Mouse (Mus musculus): ENCODE results near the gene Serpine3.
"Not testable (repeated sequence)": the region's sequence is repeated elsewhere in the genome, so short reads cannot be mapped to it uniquely, and the experiment has no call there.

The Serpine3 gene

GRCm38 (mm10) chr14:62663367-62663766, at the start of gene Serpine3:
TSS of gene Serpine3 (plus strand) at chr14:62663667.
- DNase-seq = no peak

DNA sequence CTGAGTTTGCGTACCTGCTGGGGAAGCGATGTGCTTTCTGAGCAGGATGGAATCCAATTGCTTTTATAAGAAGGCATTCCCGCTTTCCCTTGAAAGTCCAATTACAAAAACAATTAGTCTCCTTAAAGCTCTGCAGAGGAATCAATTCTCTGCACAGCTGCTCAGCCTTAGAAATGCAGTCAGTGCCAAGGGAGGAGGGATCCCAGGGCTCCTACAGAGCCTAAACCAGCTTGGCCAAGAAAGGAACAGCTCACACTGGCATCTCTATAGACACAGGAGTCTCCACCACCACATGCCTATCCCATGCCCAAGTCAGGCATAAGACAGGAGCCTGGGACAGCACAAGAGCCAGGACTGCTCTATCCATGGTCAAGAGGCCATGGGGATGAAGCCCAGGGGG, 41.1 kb upstream of the Serpine3 start:
- DNase-seq = no peak

DNA sequence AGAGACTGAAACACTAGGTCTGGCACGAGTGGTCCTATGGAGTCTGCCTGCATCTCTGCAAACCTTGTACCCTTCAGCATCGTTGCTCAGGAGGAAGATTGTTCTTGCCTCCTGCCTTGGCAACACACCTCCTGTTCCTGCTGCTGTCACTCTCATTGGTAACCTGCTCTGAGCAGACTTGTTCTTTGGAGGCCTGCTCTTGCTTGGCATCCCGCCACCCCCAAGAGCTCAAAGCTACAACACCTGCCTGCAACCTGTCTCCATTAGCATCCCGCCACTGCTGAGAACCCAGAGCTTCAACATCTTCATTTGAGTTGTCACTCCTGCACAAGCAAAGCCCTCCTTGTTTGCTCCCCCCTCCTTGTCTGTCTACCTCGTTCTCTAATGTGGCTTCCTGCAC, 35.5 kb upstream of the Serpine3 start:
- DNase-seq = no peak

GRCm38 (mm10) chr14:62637436-62638344, 25.8 kb upstream of the Serpine3 start:
- DNase-seq = no peak

DNA sequence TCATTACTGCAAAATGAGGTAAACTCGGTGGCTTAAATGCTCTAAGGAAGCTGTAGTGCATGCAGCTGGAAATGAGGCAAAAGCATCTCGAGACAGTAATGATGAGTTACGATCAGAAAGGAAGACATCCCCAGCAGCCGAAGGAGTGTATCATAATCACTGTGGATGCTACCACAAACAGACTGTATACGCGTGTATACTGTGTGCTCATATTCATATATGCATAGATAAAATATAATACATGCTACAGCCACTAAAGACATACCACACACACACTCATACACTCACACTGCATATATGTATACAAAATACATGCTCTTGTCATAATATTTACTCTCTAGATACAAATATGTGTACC, 25.1 kb upstream of the Serpine3 start:
- no peak for DNase-seq

DNA sequence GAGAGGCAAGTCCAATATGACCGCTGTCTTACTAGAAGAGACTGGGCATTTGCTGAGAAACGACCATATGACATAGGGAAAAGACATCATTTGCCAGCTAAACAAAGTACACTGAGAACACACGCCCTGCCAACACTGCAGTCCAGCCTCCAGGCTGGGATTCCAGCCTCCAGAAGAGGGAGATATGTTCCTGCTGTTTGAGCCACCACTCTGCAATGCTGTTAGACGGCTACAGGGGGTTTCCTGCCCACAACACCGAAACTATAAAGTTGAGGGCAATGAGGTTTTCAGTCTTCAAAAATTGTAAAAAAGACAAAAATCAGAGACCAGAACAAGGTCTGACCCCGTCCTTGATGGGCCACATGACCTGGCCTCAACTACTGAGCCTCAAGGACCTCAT, 24.4 kb upstream of the Serpine3 start:
- no peak for DNase-seq

DNA sequence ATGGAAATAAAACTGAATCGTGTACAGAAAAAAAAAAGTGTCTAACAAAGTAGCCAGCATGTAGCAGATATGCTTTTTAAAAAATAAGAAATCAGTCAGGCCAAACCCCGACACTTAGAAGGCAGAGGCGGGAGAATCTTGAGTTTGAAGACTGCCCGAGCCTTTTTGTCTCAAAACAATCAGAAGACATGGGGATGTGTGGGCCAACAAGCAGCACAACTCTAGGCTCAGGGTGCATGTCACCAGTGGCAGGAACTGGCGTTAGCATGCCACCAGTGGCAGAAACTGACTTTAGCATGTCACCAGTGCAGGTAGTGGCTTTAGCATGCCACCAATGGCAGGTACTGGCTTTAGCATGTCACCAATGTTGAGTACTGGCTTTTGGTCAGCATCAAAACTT, 23.9 kb upstream of the Serpine3 start:
- no peak for DNase-seq

GRCm38 (mm10) chr14:62640396-62640795, 23.1 kb upstream of the Serpine3 start:
- no peak for DNase-seq

DNA sequence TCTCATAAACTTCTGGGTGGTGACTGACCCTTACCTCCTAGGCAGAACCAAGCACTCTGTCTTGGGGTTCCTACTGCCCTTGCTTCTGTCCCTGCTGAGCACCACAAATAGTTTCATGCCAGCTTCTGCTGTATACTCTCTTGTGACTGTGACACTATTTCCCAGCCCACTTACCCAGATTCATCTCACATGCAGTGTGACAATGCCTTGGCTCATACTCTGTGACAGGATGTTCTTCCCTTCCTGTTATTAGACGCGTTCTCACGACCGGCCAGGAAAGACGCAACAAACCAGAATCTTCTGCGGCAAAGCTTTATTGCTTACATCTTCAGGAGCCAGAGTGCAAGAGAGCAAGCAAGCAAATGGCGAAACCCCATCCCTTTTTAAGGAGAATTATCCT, 21.1 kb upstream of the Serpine3 start:
- DNase-seq = not testable (repeated sequence)

DNA sequence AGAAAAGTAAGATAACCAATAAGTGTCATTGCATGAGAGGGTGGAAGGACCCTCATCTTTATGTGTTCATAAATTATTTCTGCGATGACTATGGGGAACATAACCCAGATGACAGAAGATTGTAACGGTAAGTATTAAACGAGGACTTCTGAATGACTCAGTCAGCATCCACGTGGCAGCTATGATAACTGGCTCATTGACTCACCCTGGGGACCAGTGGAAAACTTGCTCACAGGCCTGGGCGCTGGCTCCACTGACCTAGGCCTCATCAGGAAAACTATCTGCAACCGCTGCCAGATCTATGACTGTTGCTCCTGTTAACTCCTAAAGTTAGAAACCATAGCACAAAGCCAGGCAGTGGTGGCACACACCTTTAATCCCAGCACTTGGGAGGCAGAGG, 15.1 kb upstream of the Serpine3 start:
- no peak for DNase-seq

DNA sequence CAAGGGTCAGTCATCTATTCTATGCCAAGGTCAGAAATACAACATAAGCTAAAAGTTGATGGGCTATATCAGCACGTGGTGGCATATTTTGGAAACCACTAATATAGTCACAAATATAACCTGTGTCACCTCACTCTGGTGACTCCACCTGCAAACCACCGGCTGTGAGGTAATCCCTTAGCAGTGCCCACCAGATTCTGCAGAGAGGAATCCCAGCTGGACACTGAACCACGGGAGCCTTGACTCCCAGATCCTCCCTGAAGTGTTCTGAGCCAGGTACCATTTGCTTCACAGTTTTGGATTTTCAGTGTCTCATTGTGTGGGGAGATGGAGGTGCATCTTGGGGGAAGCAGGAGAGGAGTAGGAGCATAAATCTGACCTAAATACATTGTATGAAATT, 13.1 kb upstream of the Serpine3 start:
- no peak for DNase-seq

DNA sequence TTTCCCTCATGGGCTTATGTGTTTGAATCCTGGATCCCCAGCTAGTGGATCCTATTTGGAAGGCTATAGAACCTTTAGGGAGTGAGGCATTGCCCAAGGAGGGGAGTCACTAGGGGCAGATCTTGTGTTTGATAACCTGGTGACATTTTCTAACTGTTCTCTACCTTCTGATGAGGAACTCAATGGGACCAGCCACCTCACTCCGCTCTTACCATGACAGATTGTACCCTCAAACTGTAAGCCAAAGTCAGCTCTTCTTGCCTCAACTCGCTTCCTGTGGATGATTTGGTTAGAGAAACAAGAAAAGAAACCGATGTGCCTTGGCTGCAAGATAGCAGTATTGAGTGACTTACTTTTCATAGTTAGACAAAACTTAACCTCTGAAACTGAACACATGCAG, 11.7 kb upstream of the Serpine3 start:
- no peak for DNase-seq

GRCm38 (mm10) chr14:62655996-62656395, 7.5 kb upstream of the Serpine3 start:
- DNase-seq = no peak

DNA sequence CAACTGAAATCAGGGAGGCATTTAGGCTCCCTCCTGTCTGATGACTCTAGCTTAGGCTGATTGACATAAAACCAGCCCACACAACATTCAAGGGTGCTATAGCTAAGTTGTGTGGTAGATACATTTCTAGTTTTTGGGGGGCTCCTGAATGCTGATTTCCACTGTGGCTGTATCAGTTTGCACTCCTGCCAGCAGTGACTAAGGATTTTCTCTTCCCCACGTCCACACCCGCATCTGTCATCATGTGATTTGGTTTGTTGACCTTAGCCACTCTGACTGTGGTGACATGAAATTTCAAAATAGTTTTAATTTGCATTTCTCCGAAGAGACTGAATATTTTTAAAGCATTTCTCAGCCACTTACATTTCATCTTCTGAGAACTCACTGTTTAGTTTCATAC, 6.0 kb upstream of the Serpine3 start:
- no peak for DNase-seq

GRCm38 (mm10) chr14:62662381-62662780, 1.1 kb upstream of the Serpine3 start:
- DNase-seq = no peak

GRCm38 (mm10) chr14:62664976-62665673, 1.7 kb downstream of the Serpine3 start:
- no peak for DNase-seq

DNA sequence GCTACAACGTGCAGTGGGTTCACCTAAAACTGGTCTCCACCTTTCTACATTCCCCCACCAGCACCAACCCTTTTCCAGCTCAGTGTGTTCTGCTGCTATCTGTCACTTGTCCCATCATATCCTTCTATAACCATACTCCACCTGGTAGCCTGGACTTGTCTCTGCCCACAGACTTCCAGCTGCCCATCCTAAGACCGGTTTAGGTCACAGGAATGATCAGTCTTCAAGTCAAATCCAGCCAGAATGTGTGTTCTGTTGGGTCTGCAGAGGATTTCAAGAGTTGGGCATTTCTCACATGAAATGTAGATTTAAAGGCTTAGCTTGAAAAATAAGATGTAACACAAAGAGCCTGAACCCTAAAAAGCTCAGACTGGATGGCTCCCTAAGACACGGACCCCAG, 10.2 kb downstream of the Serpine3 start:
- DNase-seq = no peak

GRCm38 (mm10) chr14:62718161-62718560, 54.7 kb downstream of the Serpine3 start:
- no peak for DNase-seq

GRCm38 (mm10) chr14:62721625-62722024, 58.2 kb downstream of the Serpine3 start:
- no peak for DNase-seq

DNA sequence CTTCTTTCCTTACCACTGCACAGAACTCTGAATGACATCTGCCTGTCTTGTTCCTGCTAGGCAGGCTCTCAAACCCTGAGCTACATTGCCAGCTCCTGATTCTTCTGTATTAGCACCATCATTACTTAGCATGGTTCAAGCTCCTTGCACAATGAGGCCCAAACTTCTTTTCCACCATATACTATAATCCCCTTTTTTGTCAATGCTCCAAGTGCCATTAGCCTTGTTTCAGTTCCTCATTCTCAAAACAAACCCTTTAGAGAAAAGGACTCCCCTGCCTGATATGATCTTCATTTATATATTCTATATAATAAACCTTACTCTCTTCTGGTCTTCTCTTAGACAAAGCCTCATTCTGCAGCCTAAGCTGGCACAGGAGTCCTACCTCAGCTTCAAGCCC, 61.1 kb downstream of the Serpine3 start:
- no peak for DNase-seq

GRCm38 (mm10) chr14:62731902-62732301, 68.4 kb downstream of the Serpine3 start:
- no peak for DNase-seq

DNA sequence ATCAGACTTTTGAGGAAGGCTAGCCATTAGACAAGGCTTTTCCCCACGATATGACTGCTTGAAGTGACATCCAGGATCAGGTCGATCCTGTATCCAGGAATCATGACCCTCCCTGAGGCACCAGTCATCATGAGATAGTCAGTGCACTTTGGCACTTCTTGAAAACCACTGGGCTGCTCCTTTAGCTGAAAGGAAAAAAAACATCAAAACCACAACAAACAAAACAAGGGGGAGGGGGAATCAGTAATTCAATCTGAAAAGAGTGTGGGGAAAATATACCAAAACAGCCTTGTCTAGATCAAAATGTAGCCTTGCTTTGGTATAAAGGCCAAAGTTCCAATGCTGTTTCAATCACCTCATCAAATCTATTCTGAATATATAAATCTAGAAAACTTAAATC, 70.2 kb downstream of the Serpine3 start:
- no peak for DNase-seq

GRCm38 (mm10) chr14:62735646-62736045, 72.2 kb downstream of the Serpine3 start:
- DNase-seq = no peak
